Mouse (Mus musculus) liver, postnatal 0 days (tissue): Measurements from ENCODE around the gene H2-M10.5.
"Not testable (repeated sequence)": the region's sequence is repeated elsewhere in the genome, so short reads cannot be mapped to it uniquely, and the experiment has no call there.

Source experiments
- CTCF ChIP-seq: sonication (generic); IDR thresholded peaks from 2 replicates; pipeline ENCODE4 v1.5.1; 2016; ENCODE audit warnings: antibody characterized with exemption, low read depth
- EP300 ChIP-seq: IDR thresholded peaks from 2 replicates; pipeline ENCODE4 v1.6.1; 2016; ENCODE audit warnings: antibody characterized with exemption, low read depth, mild to moderate bottlenecking

GRCm38 (mm10) chr17:36788801-36789200 is 16.1 kb downstream of the H2-M10.5 start:
- TF ChIP-seq CTCF, result peak; percentile 85
- not testable (repeated sequence) for TF ChIP-seq EP300
